Mouse (Mus musculus) c-Kit-positive CD71-negative TER-119-negative erythroid progenitor cells, embryonic 14.5 days (primary cell): ENCODE data around the gene Itga4.

Experiments used
- DNase-seq: peaks from one replicate; pipeline ENCODE4 v3.0.0-alpha.2; 2013; ENCODE audit warnings: low read depth

Itga4 gene

DNA sequence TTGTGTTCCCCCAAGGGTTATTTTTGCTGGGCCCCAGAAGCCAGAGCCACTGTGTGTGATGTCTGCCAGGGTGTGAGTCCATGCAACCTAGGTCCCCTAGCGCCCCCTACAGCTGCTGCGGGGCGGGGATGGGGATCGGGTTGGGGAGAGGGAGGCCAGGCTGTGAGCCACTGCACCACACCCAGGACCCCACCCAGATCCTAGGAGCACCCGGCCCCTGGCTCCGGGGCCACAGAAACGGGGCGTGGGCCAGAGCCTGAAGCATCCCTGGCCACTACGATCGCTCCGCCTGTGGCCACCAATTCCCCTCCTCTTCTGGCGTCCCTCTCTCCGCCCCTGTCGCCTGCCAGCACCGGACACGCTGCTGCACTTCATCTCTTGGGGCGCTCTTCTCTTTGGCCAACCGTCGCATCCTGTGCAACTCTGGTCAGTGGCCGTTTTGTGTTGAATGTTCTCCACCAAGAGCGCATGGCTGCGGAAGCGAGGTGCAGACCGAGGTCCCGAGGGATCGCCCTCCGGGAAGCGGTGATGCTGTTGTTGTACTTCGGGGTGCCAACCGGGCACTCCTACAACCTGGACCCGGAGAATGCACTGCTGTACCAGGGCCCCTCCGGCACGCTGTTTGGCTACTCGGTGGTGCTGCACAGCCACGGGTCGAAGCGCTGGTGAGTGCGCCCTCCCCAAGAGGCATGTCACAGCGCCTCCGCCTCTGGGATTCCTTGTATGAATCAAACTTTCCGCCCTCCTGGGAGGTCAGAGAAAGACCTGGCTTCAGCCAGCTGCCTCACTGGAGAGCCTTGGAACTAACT, at the start of gene Itga4:
Gene Itga4 (plus strand): TSS at position 235 of the 809 bp plus-strand sequence.
- DNase-seq, result peak; percentile 87

DNA sequence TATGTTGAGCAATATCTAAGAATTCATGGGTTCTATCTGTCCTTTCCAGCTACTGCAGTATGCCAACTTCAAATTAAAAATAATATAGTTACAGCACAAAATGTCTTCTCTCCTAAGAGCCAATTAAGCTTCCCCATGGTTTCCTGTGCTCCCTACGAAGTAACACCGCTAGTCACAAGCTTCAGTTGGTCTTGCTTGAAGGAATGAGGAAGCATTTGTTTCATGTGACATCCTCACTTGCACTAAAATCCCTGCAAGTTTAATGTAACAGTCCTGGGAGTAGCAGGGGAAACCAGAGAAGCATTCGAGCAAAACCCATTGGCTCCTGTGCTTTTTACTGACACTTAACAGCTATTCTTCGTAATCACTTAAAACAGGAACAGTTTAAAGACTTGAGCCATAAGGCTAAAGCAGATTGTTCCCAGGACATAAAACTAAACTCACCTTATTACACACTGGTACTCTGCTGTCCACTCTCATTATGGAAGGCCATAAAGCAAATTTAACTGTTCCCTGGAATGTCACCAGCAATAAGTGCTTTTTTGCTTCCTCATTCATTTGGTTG, 49.0 kb upstream of the Itga4 start:
- DNase-seq, result no peak

DNA sequence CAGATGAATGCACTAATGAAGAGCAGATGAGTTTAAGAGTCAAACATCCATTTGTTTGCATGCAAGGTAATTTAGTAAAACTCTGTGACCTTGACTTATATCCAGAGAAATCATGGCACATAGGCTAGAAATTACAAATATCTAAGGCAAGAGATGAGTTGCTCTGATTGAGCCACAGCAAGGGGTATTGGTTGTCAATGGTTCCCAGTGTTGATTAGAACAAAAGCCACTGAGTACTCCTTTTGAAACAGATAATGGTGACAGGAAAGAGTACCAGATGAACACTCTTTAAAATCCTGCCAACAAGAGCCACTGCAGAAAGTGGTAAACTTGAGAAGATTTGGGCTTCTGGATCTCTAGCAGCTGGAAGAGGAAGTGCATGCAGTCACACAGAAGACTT, 40.2 kb upstream of the Itga4 start:
- DNase-seq, result no peak

DNA sequence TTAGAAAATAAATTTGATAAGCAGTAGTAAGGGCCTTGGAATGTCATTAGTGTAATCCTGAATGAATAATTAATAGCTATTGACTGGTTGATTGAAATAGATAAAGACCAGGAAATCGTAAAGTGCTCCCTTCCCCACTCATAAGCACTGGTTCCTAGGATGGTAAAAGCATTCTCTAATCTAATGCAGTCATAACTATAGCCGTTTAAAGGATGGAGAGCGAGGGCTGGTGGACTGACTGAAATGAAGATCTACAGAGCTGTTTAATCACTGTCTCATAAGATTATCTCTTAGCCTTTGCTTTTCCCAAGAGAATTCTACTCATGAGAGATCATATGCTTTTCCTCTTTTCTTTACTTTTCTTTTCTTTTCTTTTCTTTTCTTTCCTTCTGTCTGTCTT, 39.7 kb upstream of the Itga4 start:
- no peak for DNase-seq

DNA sequence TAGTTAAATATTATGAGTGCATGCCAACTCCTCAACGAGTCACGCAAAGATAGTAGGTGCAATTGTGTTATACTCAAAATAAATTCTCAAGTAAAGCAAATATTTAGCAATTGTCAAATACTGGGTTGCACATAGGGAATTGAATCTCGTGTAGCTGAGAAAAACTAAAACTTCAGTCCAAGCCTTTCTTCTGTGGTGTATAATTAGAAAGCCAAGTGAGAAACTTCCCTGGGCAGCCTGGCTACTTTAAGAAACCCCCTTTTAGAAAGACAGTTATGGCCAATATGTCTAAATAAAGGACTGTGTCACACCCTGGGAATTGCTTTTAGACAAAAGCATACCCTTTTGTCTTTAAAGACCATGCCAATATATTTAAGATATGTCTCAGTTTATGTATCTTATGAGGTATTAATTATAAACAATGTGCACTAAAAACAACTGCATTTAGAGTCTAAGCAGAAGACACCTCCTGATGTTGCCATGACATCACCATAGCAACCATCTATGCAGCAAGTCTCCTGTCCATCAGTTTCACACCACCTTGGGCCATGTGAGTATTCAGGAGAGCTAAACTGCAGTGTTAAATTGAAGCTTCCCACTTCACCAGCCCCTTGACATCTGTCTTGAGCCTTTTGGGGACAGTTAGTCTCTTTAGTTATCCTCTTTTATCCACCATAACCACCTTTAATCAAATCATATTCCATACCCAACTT, 30.4 kb upstream of the Itga4 start:
- DNase-seq, result no peak

DNA sequence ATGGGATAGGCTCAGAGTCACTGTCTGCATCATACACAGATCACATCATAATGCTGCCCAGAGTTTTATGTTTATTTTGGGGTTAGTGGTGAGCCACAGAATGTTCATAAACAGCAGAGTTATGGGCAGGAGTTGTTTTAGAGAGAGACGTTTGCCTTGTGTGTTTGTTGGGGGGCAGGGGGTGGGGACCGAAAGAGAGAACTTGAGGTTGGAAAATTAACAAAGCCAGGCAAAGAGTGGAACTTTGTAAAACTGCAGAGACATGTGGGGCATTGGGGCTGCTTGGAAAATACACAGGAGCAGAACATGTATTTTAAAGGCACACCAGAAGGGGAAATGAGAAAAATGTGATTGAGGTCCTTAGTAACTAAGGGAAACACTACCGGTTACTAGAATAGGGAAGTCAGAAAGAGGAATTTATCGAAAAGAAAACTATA, 27.4 kb upstream of the Itga4 start:
- peak; percentile 39 for DNase-seq

DNA sequence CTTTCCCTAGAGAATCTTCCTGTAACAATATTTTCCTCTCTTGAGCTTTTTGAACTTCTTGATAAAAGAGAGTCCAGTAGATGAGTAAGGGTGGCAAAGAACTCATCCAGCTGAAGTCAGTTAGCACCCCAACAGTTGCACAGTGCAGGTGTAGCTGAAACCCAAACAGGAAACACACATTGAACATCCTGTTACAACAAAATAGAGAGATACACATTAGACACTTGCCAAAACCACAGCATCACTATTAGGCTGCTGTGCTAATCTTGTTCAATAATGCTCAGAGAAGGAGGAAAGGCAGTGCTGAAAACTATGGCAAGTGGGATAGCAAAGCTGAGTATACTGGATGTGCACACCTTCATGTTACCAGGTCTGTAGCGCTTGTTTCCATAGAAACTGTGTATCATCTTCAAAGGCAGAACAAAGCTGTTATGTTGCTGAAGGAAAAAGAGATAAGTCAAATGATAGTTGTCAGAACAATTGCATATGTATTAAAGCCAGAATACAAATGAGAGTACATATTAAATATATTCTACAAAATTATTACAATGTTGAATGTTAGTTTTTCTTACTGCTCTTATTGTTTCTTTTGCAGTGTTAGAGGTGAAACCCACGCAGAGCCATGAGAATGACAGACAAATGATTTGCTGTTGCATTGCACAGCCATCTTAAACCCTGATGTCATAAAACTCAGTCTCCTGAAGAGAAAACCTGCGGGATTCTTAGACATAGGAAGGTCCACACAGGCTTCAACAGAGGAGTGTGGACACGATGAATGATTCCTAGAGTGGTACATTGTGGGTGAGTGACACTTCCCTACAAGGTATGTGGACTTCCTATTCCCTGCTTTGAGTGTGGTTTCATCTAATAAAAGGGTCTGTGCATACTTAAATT, 23.9 kb upstream of the Itga4 start:
- no peak for DNase-seq

DNA sequence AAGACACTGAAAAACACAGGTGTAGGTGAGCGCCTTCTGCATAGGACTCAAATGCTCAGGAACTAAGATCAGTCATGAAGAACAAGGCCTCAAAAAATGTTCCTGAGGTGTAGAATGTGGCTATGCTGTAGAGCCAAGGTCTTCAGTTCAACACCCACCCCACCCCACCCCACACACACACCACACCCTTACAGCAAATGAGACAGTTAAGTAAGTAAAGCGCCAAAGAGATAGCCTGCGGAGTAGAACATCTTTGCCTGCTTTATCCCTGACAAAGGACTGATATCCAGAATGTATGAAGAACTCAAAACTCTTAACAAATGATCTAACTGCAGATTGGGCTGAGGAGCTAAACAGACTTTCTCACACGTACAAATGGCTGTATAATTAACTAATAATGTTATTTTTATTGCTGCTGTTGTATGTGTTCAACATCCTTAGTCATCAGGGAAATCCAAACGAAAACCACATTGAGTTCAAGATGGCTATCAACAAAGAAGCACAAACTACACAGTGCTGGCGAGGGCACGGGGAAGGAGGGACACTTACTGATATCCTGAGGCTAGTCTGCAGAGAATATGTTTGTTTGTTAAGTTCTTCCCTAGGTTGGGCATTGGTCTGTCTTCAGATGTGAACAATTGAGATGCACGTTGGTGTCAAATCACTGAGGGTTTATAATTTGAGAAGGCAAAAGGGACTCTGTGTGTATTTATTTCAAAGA, 19.3 kb upstream of the Itga4 start:
- DNase-seq, result no peak

DNA sequence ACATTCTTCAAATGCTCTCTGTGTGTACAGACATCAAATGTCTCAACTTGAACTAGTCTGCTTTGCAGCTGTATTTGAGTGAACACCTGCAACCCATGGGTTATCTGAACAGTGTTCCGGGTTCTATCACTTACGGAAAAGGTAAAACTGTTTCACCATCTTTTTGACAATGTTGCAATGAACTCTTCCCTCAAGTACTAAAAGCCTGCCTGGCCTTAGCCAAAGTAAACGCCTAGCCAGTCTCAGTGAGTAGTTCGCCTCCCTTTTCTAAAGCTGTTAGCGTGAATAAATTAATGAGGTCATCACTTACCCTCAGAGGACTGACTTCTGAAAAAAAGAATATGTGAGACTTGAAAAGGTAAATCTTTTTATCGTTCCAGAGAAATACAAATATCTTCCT, 18.0 kb upstream of the Itga4 start:
- no peak for DNase-seq

DNA sequence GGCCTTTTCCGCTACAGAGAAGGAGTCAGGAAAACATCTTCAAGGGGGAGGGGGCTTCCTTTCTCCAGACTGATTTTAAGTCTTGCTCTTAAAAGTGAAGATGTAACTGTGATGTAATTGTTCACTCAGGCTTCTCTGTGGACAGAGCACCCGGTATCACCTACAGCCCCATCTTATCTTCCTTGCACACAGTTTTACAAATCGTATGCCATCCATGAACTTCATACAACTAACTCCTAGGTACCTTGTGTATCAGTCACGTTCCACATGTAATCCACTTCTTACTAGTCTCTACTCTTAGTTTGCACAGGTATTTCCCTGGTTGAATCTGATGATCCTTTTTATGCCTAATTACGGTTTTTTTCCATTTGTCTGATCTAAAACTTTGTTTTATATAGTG, 10.9 kb upstream of the Itga4 start:
- no peak for DNase-seq

DNA sequence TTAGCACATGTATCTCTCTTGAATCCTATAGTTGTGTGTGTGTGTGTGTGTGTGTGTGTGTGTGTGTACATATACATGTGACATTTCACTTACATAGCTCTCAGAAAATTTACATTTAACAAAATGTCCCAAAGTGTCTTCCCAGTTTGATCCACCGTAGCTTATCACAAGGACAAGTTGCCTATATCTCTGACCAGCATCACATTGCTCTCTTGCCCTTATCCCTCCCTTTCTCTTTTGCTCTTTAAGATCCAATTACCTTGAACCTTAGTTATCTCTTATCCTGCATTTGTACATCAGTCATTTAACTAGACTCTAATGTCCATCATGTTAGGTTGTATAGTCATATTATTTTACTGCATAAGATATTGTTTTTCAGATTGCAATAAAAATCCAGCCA, 10.5 kb upstream of the Itga4 start:
- no peak for DNase-seq

DNA sequence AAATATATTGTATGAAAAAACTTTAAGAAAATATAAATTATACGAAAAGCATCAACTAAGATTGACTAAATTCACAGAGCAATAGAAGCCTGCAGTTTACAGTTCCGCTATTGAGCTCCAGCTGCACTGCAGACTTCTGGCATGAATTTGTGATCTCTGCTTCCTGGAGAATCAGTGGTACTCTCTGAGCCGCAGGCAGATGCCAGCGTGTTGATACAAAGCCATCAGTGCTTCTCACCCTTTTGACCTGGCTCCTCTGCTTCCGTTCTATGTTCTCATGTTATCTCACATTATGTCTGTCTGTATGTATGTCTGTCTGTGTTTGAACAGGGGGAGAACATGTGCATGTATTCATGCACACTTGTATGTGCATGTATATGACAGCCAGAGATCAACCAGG, 6.9 kb upstream of the Itga4 start:
- no peak for DNase-seq

DNA sequence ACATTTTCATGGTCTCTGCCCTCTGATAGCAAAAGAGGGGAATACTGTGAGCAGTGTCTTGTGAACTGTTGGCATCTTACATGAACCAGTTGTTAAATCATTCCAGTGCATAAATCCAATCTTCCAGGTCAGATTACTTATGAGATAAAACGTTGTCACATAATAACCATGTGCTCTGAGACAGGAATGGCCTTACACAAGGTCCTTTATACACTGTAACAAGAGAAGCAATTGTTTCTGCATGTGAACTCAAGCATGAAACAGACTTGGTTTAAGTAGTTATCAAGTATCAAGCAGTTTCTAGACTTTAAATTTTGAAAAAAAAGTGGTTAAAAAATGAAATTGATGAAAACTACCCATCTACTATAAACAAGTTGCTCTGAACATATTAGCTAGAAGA, 4.7 kb upstream of the Itga4 start:
- DNase-seq, result no peak

DNA sequence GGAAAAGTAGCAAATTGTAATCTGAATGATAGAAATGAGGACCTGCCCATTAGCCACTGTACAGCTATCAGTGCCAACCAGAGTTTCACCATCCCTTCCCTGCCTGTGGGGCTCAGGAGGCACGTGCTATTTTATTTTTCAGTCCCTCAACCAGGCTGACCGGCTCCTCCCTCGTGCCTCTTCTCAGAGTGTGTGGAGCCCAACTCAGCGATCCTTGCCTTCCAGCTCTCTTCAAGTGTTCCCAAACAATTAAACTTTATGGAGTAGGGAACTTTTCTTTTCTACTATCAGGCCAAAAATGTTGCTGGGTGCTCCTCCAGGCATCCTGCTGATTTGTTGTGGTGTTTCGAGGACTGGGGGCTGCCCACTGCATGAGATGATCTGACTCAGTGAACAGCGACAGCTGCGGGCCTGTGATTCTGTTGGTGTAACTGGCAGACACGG, 1.4 kb upstream of the Itga4 start:
- no peak for DNase-seq

DNA sequence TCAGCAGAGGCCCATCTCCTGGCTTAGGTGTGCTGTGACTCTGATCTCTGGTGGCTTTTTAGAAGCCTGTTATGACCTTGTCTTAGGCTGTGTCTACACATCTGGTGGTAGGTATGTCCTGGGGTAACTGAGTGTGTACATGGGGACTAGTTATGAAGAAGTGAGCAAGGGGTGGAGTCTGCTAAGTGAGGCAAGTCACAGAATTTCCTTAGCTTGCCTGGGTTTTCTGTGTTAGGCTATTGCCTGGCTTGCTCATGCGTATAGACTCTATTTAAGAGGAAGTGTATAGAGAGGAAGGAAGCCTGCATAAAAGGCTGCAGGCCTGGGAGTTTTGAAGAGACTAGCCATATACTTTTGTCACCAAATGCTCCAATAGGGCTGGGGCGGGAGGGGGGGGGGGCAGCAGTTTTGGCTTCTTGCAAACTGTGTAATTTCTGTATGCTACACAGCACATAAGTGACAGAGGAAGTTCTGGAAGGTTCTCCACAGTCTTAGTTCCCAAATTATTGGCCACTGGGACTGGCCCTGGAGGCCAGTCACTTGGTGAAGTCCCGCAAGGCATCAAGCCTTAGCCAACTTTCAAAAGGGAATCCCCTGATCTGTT, 536 bp upstream of the Itga4 start:
- peak; percentile 57 for DNase-seq

DNA sequence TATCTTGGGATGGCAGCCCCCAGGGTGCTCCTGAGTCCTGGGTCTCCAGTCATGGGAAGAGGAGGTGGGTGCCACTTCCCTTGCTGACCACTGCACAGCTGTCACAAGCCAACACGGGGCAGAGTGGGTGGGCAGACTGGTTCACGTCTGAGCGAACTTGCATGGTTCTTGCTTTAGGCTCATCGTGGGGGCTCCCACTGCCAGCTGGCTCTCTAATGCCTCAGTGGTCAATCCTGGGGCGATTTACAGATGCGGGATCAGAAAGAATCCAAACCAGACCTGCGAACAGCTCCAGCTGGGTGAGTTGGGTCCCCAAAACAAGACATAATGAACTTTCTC, 744 bp downstream of the Itga4 start:
- no peak for DNase-seq

DNA sequence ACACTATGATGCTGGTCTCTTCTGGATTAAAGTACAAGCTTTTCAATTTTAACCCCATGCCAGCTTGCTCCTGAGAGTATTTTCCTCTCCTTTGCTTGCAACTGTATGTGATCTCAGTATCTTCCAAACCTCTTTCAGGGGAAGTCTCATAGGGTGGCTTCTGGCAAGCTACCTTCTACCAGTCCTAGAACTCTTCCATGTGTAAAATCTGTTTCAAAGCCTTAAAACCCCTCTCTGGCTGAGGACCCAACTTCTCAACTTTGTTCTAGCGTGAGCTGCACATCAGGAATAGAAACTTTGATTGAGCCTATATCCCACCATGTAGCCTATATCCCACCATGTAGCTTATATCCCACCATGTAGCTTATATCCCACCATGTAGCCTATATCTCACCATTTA, 1.1 kb downstream of the Itga4 start:
- no peak for DNase-seq

DNA sequence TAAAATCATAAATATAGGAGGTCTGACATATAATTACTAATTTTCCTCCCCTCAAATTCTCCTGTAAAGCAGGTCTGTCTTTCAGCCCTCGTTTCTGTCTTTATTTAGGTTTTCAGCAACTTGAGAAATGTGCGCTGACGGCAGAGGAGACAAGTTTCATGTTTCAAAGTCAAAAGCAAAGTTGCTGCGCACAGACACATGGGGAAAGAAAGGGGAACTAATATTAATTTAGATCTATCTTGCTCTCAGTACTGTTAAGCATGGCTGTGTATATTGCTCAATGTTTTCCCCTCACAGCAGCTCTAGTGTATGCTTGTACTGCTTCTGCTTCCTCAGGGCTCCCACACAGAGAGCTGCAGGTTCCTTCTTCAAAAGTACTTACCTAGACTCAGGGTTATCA, 1.7 kb downstream of the Itga4 start:
- no peak for DNase-seq

DNA sequence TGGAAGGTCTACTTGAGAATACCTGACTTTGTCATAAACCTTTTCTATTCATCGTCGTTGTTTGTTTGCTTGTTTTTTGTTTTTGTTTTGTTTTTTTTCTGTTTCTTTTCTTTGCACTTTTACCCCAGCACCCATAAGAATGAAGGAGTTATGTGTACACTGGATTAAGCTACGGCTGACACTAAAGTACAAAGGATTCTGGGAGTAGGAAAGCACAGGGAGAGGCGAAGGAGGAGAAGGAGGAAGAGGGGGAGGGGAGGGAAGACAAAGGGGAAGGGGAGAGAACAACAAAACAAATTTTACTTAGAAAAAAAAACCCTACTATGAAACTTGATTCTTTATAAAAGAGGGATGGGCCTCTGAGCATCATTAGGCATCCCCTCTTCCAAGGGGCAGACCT, 2.2 kb downstream of the Itga4 start:
- no peak for DNase-seq

DNA sequence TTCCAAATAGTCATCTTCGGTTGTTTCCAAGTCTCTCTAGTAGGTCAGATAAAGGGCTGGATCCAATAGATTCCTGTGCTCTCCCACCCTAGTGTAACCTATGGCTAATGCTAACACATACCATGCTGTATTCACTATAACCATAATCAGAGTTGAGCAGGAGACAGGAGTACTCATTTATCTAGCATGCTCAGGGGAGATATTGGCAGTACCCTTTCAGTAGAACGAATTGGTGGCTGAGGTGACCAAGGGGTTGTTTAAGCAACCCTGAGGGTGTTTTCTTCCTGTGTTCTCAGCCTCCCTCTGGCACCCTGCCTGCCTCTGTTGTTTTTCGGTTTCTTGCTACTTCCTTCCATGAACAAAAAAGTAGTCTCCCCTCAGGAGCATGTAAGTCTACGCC, 4.1 kb downstream of the Itga4 start:
- no peak for DNase-seq

DNA sequence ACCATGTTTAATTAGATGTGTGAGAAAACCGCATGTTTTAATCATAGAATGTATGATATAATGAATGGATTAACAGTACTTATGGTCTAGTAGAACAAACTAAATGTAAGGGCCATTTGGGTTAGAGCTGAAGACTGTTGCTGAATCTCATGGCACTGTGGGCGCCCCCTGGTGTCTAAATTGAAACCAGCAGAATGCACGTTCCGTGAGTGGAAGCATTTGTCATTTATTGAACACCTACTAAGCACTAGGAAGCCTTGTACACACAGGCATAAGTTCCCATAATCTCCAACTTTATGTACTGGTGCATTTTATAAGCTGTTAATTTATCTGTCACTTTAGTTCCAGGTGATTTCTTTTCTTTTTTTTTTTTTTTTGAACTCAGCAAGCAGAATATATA, 10.4 kb downstream of the Itga4 start:
- peak; percentile 72 for DNase-seq
